Mouse (Mus musculus) retina, adult 2 months (tissue): ENCODE data around the gene Cap1.
"Not testable (repeated sequence)": the region's sequence is repeated elsewhere in the genome, so short reads cannot be mapped to it uniquely, and the experiment has no call there.

ENCODE experiments used
- DNase-seq: peaks from one replicate; pipeline ENCODE4 v3.0.0-alpha.2; 2012; ENCODE audit warnings: low read depth, low spot score

The Cap1 gene

DNA sequence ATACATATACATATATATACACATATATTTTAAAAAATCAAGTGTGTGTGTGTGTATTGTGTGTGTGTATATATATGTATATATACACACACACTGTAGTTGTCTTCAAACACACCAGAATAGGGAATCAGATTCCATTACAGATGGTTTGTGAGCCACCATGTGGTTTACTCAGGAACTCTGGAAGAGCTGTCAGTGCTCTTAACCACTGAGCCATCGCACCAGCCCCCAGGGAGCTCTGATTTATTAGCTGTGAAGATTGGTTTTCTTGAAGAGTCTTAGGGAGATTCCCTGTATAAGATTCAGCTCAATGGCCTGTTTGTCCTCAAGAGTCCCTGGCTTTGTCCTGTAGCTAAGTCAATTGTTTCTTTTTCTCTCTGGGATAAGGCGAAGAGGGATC, 47.9 kb downstream of the Cap1 start:
- DNase-seq, result no peak

GRCm38 (mm10) chr4:122837180-122837730, 48.6 kb downstream of the Cap1 start:
- DNase-seq, result no peak

DNA sequence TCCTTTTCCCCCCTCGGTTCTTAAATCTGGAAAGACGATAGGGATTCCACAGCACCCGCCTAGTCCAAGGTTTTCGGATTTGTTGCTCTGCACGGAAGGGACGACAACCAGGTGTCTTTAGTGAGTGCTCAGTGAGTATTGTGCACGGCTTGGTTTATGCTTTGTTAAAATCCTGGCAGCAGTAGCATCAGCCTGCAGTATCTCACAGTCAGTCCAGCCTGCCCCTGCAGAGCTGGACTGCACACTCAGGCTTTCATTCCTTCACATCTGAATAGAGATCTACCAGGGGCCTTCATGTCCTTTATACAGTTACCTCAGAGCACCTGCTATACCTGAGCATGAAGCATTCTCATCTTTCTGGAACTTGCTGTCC, 49.5 kb downstream of the Cap1 start:
- DNase-seq, result no peak

GRCm38 (mm10) chr4:122835530-122836402, 50.1 kb downstream of the Cap1 start, which contains the start of gene Ppt1:
Ppt1 (plus strand) TSS chr4:122836242.
- peak; percentile 76 for DNase-seq

DNA sequence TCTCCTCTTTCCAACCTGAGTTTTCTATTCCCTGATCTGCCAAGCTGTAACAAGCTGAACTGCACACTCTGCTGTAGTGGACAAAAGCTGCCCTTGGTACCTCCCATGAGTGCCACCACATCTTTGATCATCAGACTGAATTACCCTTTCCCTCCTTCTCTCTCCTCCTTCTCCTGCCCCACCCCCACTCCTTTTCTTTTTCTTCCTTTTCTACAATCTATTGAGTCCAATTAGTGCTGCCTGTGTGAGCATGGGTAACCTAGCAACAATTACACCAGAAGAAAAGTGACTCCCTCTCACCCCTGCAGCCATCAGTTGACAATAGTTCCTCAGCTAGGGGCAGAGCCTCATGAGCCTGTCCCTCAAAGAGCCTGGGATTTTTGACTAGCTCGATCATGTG, 54.0 kb downstream of the Cap1 start:
- no peak for DNase-seq

GRCm38 (mm10) chr4:122829339-122829738, 56.5 kb downstream of the Cap1 start:
- no peak for DNase-seq

GRCm38 (mm10) chr4:122827651-122828050, 58.2 kb downstream of the Cap1 start:
- no peak for DNase-seq

DNA sequence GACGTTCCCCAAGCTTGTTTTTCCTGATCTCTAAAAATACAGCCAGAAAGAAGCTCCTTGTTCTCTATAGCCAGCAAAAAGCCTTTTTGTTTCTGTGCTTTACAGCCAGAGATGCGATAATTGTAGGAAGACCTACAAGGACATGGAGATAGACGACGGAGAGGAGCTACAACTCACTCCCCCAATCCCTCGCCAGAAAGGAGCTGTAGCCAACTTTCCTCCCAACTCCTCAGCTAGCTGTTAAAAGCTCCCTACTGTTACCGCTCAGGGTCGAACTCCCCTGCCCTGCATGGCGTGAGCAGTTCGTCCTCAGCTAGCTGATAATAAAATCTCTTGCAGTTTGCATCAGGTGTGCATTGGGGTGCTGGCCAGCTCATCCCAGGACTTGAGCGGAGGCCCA, 64.9 kb downstream of the Cap1 start:
- not testable (repeated sequence) for DNase-seq

- no peak for DNase-seq
Measured at GRCm38 (mm10) chr4:122816202-122816601, 69.7 kb downstream of the Cap1 start.

DNA sequence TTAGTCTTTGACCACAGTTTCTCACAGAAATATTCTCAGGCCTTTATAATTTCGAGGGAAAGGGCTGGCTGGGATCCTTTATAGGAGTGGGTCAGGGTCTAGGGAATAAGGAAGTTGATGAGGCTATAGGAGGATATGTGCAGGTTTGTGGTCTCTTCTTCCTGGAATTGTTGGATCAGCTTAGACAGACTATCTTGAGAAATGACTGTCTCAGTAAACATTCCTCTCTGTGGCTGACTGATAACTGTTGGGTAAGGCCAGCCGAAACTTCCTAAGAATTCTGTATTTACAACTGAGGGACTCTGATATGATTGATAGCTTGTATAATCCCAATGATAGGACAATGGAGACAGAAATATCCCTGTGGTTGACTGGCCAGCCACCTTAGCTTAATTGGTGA, 74.0 kb downstream of the Cap1 start:
- DNase-seq, result no peak

DNA sequence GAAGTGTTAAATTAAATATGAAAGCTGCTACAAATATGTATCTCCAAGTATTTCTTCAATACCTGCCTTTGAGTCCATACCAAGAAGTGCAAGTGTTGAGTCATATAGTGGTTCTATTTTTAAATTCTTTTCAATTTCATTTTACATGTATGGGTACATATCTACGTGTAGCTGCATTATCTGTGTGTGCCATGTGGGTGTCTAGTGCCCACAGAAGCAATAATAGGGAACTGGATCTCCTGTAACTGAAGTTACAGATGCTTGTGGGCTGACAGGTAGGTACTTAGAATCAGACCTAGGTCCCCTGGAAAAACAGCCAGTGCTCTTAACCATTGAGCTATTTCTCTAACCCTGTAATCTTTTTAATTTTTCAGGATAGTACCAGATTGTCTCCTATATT, 74.7 kb downstream of the Cap1 start:
- no peak for DNase-seq
